Mouse (Mus musculus): ENCODE data around the gene Ntm.

Ntm gene

DNA sequence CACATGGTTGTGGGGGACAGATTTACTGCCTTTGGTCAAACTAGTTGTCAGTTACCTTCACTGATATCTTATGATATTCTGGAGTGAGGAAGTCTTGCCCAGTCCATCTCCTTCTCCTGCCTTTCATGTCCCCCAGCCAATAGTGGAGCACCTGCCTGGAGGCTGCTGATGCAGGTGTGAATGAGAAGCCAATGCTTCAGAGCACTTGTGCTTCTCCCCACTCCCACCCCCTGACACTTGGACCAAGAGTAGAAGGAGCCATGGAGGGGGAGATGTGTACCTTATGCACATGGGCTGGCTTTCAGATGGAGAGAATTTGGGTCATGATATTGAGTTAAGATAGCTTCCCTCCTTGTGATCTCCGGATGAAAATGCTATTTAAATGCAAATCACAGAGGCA is 747.7 kb downstream of the Ntm start:
- no peak for DNase-seq

DNA sequence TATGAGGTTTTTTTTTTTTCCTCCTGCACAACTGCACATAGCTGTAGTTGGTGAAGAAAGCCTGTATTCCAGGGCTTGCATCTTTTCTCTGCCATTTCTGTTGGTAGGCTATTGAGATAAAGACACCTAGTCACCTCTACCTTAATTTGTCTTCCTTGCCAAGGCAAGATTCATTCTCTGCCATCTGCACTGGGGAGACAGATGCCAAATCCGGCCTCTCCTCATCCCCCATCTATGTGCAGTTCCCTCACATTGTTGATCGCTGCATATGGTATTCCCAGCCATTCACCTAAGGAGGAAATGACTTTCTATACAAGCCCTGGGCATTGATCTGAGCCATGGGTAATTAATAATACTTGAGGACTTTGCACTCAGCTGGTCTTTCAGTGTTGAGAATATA is 753.7 kb downstream of the Ntm start:
- no peak for DNase-seq

DNA sequence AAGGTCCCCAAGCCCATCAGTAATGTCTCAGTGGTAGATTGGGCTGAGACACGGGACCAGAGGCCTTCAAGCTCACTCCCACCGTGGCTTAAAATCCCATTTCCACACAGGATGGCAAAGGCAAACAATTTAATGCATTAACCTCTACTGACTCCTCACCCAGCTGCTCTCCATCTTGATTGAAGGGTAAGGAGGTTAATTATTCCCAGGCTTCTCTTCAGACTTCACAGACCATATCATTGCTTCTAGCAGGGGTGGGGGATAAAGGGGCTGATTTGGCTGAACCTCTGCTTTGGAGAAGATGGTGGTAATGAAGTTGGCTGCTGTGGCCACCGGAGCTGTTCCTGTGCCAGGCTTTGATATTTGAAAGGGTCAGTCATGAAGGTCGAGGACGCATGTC is 754.8 kb downstream of the Ntm start:
- DNase-seq: no peak

DNA sequence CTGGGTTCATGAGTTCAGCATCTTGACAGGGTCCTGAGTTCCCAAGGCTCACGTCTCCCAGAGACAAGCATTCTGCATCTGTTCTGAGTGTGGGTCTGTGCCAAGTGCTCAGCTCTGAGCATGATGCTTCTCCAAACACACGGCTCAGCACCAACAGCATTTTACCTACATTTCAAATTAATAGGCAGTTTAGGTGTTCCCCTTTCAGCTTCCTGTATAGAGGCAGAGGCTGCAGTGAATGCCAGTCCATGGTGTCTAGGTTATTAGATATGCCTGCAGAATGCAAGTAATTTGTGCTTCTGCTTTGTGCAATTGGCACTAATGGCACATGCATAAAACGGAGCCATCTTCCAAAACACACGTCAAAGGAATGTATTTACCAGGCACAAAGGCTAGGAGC is 757.3 kb downstream of the Ntm start:
- DNase-seq: no peak

DNA sequence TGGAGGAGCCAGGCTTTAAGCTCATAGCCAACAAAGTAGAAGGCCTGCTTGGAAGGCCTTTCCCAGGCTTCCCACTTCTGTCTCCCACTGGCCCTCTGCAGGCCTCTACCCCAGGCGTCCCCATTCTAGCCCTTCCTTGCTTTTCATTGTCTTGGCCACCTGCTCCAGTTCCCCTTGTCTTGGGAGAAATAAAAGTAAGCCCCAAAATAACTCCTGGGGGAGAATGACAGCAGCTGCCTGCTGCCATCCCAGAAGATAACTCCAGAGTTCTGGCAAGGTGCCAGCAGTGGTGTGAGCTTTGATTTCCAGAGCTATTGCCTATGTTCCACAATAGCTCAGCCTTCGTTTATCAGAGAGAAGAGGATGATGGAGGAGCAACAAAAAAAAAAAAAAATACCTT is 760.7 kb downstream of the Ntm start:
- peak in 1 of 2 experiments; percentile 8 for DNase-seq

DNA sequence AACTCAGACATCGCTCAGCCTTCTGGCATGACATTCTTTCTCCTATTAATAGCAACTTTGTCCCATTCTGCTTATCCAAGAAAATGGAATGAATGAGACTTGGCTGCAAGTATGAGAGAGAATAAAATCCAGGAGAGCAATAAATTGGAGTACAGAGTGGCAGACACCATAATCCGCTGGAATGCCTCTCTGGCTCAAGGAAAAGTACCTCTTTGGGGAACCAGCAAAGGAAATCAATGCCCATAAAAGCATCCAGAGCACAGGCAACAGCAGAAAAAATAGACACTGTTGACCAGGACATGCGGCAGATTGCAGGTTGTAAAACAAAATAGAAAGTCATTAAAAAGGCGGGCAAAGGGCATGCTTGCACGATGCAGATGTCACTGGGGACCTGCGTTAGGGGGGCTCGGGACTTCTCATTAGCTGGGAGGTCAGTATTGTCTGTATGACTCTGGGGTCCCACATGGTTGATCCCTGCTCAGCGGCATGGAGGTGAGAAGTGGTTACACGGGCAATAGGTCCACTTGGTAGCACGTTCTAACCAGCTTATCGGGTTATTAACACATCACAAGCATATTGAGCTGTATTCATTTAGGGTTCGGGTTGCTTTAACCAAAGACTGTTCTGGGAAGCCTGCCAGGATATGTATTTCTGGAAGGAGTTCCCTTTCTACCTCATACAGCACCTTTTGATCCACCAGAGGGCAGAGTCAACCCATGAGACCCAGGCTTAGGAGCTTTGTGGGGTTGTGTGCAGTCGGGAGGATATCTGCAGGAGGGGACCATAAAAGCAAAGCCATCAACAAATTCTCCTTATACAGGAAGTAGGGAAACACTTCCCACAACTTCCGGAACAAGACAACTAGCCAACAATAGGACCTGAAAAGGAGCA is 761.5 kb downstream of the Ntm start:
- peak in 1 of 2 experiments; percentile 65 for DNase-seq

DNA sequence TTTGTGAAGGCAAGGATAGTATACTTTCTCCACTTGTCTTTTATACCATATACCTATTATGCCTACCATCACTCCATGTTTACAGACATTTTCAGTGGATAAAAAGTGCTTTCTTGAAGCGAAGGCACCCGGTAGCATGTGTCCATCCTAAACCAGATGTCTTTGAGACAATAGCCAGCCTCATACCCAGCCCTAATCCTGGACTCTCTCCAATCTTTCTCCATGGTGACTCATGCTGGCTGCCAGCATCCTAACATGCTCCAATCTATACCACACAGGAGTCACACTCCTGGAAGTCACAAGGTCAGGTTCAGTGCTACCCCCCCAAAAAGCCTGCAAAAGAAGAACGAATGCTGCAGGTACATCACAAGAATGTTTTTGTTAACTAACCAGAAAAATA is 765.9 kb downstream of the Ntm start:
- DNase-seq: no peak

DNA sequence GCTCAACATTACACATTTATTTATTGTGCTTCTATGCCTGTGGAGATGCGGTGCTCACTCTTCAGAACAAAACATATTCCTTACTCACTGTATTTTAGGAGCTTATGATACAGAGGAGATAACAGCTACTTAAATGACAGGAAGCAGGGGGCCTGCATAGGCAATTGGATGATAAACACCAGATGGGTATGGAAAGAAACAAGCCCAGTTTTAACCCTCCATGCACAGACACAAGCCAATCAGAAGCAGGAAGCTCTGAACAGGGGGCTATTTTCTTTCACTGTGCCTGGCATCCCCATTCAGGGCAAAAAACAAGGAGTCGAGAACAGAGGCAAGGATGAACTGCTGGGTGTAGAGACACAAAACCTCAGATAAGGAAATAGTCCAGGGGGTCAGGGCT is 768.7 kb downstream of the Ntm start:
- DNase-seq: no peak

DNA sequence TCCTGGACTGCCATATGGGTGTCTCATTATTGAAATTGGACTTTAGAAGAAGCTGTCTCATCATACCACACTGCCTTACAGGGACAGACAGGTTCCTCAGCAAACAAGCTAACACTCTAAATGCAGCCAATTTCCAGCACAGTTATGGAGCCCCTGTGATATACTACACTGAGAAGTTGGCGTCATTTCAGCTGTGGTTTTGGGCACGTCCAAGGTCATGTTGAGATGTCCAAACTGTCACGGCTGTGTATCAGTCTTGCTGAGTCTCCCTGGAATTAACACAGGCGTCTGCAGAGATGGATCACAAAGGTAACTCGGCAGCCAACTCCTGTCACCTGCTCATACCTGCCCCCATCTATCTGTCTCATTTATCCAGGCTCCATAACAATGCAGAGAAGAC is 779.9 kb downstream of the Ntm start:
- DNase-seq: no peak

DNA sequence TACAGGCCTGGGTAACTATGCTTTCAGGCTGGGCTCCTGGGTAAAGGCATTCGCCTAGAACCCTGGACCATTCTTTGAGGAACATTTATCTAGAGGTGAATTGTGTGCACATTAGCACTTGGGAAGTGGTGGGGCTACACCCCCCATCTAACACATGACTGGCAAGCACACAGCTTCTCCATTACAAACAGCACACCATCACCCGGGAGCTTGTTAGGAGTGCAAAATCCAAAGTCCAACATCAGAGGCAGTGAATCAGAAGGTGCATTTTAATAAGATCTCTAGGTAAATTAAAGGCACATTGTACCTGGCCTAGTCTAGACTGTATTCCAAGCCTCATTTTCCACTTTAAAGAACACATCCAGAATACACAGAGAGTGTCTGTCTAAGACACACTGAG is 781.3 kb downstream of the Ntm start:
- DNase-seq: peak; percentile 23 to 51

DNA sequence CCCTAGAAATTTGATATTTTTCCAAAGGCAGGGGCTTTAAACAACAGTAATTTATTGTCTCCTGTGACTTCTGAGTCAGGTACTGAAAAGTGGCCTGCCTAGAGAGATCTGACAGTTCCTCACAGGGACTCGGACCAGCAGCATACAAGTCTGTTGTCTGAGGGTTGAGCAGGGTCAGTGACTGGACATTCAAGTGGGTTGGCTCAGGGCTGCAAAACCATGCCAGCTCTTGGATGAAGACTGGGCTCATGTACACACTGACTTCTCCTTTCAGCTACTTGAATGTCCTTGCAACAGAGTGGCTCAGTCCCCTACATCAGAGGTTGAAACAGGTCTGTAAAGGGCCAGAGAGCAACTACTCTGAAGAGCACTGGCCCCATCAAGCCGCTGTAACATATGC is 797.2 kb downstream of the Ntm start:
- DNase-seq: no peak

DNA sequence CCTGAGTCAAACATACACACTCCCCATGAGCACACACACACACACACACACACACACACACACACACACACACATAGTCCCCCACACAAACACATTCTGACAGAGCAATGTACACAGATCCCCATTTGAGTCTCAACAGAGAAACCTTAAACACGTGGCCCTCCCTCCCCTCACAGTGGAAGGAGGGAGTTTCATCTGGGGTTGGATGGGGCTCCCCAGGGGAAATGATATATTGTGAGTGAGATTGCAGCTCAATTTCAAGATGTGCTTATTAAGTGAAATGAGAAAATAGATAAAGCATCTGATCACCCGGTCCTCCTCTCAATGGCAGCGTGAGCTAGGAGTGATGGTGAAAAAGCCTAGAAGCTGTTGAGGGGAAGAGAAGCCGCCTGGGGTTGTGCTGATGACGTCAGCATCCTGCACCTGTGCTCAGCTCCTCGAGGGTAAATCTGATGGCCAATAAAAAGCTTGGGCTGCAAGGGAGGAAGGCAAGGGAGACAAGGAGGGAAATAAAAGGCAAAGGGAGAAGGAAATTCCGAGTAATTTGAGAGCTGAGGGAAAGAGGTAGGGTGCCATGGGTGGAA is 801.8 kb downstream of the Ntm start:
- DNase-seq: no peak

DNA sequence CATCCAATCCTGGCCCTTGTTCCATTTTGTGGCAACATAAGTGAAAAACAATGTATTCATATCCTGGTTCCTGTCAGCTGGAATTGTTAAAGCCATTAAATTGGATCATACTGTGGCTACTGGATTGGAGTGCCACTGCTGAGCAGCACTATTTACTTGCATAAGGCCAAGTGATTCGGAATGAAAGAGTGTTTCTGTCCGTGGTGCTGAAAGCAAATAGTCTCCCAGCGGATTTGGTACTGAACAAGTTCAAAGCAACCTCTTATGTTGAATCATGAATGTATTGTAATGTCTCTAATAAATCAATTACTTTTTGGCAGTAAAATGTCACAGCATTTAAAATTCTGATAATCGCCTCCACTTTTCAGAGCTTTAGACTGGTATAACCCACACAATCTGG is 817.0 kb downstream of the Ntm start:
- peak; percentile 36 to 60 for DNase-seq

DNA sequence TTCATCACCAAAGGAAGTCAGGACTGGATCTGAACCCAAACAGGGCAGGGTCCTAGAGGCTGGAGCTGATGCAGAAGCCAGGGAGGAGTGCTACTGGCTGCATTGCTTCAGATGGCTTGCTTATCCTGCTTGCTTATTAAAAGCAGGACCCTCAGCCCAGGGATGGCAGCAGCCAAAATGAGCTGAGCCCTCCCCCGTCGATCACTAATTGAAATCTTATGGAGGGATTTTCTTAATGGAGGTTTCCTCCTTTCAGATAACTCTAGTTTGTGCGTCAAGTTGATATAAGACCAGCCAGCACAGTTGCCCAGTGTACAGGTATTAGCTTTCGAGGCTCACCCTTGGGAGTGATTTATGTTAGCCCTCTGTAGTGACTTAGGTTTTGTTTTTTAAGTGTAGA is 826.9 kb downstream of the Ntm start:
- DNase-seq: no peak

DNA sequence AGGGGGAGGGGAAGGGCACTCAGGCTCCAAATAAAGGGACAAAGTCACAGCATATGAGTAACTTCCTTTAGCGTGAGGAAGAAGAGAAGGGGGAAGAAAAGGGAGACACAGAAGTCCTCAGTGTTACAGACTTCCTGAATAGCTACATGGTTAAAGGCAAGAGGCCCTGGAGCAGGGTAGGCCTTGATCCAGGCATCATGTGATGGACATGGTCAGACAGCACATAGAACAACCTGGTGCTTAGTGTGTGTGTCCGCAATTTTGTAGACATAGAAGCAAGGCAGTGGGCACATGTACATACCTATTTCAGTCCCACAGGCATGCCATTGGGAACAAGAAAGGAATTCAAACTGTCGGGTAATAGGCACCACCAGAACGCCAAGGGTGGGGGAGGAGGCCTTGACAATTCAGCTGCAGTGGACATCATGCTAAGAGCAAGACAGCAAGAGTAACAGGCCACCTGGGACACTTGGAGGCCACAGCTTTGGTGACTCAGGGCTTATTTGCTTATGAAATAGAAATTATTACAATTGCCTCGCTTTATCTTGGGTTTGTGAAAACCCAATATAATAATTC is 832.1 kb downstream of the Ntm start:
- DNase-seq: no peak

DNA sequence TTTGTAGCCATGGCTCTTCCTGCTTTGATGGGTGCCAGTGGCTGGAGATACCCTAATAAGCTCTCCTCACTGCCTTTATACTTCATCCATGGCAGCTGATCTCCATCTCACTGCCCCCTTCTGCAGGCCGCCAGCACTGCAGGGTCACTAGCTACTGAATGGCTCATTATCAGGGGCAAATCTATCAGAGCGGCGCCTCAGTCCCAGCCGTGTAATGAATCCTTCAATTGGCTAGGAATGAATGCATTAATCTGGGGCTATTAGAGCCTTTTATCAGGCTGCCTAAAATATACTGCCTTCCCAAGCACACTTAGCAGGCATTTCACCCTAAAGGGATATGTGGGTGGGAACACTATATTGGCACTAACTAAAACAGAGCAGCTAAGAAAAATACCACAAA is 832.6 kb downstream of the Ntm start:
- DNase-seq: no peak

DNA sequence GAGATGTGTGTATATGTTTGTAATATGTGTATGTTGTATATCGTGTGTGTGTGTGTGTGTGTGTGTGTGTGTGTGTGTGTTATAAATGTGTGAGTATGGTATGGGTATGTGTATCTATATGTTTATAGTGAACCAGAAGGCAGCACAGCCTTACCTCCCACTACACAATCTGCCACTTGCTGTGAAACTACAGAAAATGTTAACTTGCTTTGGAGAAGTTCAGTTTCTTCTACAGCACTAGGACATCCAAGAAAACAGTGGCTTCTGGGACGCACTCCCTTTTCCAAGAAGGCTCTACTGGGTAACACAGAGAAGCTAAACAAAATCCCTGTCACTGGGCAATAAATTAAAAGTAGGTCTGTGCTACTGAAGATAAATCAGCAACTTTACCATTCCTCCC is 834.5 kb downstream of the Ntm start:
- DNase-seq: no peak

DNA sequence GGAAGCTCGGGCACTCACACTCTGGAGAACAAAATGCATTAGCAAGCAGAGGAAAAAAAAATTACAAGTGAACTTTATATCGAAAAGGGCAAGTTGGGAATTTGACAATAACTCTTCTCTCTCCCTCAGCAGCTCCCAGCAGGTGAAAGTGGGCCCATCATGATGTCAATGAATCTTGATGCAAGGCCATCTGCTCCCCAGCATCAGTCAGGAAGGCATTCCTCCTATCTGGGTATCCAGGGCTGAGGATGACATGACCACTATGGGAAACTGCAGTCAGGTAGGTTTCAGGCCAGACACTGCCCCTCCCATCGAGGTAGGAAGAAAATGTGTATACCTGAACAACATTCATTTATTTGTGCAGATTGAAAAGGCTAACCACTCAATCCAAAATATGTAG is 838.5 kb downstream of the Ntm start:
- no peak for DNase-seq

DNA sequence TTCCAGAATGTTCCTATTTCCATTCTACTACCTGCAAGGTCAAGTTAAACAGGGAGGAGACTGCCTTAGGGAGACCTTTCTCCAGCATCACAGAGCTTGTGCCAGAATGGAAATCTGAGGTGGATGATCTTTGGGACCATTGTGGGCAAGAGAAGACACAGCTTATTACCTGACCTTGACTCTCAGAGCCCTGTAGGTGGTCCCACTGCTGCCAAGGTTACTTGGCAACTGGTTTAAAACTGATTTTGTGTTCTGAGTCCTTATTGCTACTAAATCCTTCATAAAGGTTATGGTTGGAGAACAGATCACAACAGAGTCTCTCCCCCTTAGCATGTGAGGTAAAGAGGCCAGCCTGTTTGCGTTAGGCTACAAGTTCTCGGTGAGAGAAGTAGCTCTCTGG is 839.1 kb downstream of the Ntm start:
- no peak for DNase-seq

DNA sequence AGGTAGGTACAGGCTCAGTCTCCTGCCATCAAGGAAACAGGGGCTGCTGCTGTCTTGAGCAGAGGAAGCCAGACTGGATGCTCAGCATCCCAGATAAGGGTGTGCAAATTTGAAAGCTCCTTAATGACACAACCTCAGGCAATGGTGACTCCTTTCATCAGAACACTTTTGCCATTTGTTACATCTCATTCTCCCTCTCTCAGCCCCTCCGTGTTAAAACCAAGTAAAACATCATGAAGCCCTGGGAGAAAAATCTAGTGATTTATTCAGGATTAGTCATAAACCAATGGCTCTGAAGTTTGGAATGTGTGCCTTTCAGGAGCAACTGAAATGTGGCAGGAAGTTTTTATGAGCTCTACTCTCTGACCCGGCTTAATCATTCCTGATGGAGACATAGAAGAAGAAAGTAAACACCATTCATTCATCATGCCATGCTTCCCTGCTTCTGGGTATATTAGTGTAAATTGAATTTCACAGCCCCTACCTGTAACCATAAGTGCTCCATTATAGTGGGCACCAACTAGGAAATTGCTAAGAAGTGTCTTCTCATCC is 845.3 kb downstream of the Ntm start:
- no peak for DNase-seq

DNA sequence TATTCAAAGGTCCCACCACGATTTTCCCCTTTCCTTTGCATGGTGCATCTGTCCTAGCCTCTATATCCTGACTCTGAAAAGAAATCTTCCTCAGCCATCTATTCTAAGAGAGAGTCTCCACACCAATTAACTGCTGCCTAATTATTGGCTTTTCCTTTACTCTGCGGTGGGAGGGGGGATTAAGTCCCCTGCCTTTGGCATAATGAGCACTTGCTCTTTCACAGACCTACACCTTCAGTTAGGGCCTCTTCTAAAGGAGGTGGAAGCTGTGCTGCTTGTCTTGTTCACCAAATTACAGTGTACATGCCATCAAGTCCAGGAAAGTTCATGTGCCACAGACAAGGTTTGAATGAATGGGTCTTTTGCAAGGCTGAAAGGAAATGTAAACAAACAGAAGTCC is 847.6 kb downstream of the Ntm start:
- no peak for DNase-seq

DNA sequence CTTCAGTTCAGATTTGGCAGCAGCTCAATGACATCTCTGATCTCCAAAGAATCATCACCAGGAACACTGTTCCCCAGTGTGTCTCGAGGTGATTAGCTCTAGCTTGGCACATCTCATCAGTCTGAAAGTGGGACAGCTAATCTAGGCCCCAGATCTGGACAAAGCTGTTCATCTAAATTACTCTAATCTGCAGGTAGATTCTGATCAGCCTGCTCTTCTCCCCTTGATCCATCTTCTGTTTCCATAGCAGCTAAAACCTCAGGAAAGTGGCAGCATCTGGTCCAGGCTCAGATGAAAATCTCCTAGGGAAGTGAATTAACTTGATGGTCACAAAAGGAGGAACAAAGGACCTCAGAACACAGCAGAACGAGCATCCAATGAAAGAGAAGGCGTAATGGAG is 856.2 kb downstream of the Ntm start:
- no peak for DNase-seq

DNA sequence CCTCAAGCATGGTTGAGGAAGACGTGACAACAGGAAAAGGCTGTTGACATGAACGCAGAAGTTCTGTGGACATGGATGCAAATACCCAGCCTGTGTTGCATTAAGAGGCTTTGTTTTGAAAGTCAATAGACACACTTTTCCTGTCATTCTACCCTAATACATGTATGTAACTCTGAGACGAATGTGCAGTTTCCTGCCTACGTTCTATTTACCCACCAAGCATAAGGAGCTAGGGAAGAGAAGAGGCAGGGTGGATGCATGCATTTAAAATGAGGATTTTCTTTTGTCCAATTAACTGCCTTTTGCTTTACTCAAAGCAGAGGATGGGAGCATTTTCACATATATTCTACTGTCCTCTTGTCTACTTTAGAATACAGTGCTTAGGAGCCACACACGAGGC is 858.5 kb downstream of the Ntm start:
- no peak for DNase-seq

DNA sequence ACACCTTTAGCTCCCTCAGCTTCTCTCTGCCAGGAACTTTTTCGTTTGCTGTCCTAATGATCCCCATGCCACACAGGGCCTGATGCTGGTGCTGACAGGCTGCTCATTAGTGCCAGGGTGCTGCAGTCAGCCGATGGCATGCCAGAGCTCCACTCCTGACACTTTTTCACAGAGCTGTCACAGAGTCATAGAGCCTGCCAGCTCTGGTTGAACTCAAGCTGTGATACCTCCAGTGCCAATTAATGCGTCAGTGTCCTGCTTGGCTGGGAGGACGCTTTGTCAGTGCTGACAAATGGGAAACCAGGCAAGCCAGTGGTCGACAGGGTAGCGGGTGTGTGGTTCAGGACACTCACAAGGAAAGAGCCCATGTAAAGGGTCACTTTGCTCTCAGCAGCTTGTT is 858.9 kb downstream of the Ntm start:
- no peak for DNase-seq
